Mouse (Mus musculus): ENCODE data around the gene Mb. TPM values are rescaled to one million over a fixed set of nuclear protein-coding genes. Genes with fewer than 3 reads are reported as not detected.

The Mb gene
- polyA plus RNA-seq, 1 experiment from 2014 or later, result 0.39 TPM

GRCm38 (mm10) chr15:77003868-77004215 is 46.6 kb downstream of the Mb start:
- no peaks in the 10 kb centered on the region for H3K36me3 ChIP-seq (ENCODE audit: control insufficient read depth, insufficient read depth, low read length)
- WGBS, result 17% methylated on average over 3 of the region's 3 CpGs
- no peak overlapping the region for H3K27ac ChIP-seq (ENCODE audit: low read length)
- H3K4me1 ChIP-seq (ENCODE audit: control insufficient read depth, insufficient read depth, low read length), result no peaks in the 10 kb centered on the region
- no peak overlapping the region for H3K4me3 ChIP-seq (ENCODE audit: low read depth, low read length)
- no peaks in the 10 kb centered on the region for H3K9me3 ChIP-seq (ENCODE audit: control insufficient read depth, low read depth, low read length)
- ATAC-seq (ENCODE audit: insufficient number of reproducible peaks, insufficient read depth, low FRiP score, low read depth), result peak; percentile 56; the same call in 1 of the 2 replicates
- no peak overlapping the region for H3K4me2 ChIP-seq (replicated peaks; ENCODE audit: low read depth, low read length)
- H3K27me3 ChIP-seq (ENCODE audit: control insufficient read depth, insufficient read depth, low read length), result no peaks in the 10 kb centered on the region
- H3K9ac ChIP-seq (replicated peaks; ENCODE audit: low read depth, low read length), result no peak overlapping the region

GRCm38 (mm10) chr15:77003173-77003867 is 47.1 kb downstream of the Mb start:
- no peak for ATAC-seq (ENCODE audit: insufficient number of reproducible peaks, insufficient read depth, low FRiP score, low read depth)
- no peaks in the 10 kb centered on the region for H3K27me3 ChIP-seq (ENCODE audit: control insufficient read depth, insufficient read depth, low read length)
- no peaks in the 10 kb centered on the region for H3K36me3 ChIP-seq (ENCODE audit: control insufficient read depth, insufficient read depth, low read length)
- H3K4me3 ChIP-seq (ENCODE audit: low read depth, low read length), result no peak overlapping the region
- H3K4me1 ChIP-seq (ENCODE audit: control insufficient read depth, insufficient read depth, low read length), result no peaks in the 10 kb centered on the region
- whole genome bisulfite sequencing, result 96% methylated on average over 3 of the region's 3 CpGs
- H3K9me3 ChIP-seq (ENCODE audit: control insufficient read depth, low read depth, low read length), result no peaks in the 10 kb centered on the region
- H3K27ac ChIP-seq (ENCODE audit: low read length), result no peak overlapping the region
- no peak overlapping the region for H3K4me2 ChIP-seq (replicated peaks; ENCODE audit: low read depth, low read length)
- H3K9ac ChIP-seq (replicated peaks; ENCODE audit: low read depth, low read length), result no peak overlapping the region

GRCm38 (mm10) chr15:76998878-76999588 is 51.4 kb downstream of the Mb start:
- Histone ChIP-seq H3K27ac (ENCODE audit: low read length) (no peak overlapping the region), H3K4me1 (ENCODE audit: control insufficient read depth, insufficient read depth, low read length) (no peaks in the 10 kb centered on the region), H3K9ac (replicated peaks; ENCODE audit: low read depth, low read length) (no peak overlapping the region), H3K27me3 (ENCODE audit: control insufficient read depth, insufficient read depth, low read length) (no peaks in the 10 kb centered on the region), H3K9me3 (ENCODE audit: control insufficient read depth, low read depth, low read length) (no peaks in the 10 kb centered on the region), H3K4me2 (replicated peaks; ENCODE audit: low read depth, low read length) (no peak overlapping the region), H3K4me3 (ENCODE audit: low read depth, low read length) (no peak overlapping the region), H3K36me3 (ENCODE audit: control insufficient read depth, insufficient read depth, low read length) (no peaks in the 10 kb centered on the region)
- ATAC-seq (ENCODE audit: insufficient number of reproducible peaks, insufficient read depth, low FRiP score, low read depth), result no peak
- 55% methylated on average over 21 of the region's 21 CpGs for WGBS

- Histone ChIP-seq H3K27ac (ENCODE audit: low read length) (no peak overlapping the region), H3K9me3 (ENCODE audit: control insufficient read depth, low read depth, low read length) (no peaks in the 10 kb centered on the region), H3K4me2 (replicated peaks; ENCODE audit: low read depth, low read length) (no peak overlapping the region), H3K27me3 (ENCODE audit: control insufficient read depth, insufficient read depth, low read length) (no peaks in the 10 kb centered on the region), H3K4me1 (ENCODE audit: control insufficient read depth, insufficient read depth, low read length) (no peaks in the 10 kb centered on the region), H3K36me3 (ENCODE audit: control insufficient read depth, insufficient read depth, low read length) (no peaks in the 10 kb centered on the region), H3K4me3 (ENCODE audit: low read depth, low read length) (no peak overlapping the region), H3K9ac (replicated peaks; ENCODE audit: low read depth, low read length) (no peak overlapping the region)
- no peak for ATAC-seq (ENCODE audit: insufficient number of reproducible peaks, insufficient read depth, low FRiP score, low read depth)
- WGBS, result 69% methylated on average over 2 of the region's 2 CpGs
Observed at GRCm38 (mm10) chr15:76998048-76998447, 52.4 kb downstream of the Mb start.

GRCm38 (mm10) chr15:76994413-76994812 is 56.1 kb downstream of the Mb start:
- H3K36me3 ChIP-seq (ENCODE audit: control insufficient read depth, insufficient read depth, low read length), result no peaks in the 10 kb centered on the region
- H3K27me3 ChIP-seq (ENCODE audit: control insufficient read depth, insufficient read depth, low read length), result no peaks in the 10 kb centered on the region
- WGBS, result 72% methylated on average over 3 of the region's 3 CpGs
- H3K27ac ChIP-seq (ENCODE audit: low read length), result 0 out of 2 replicates have a peak overlapping the region, but pooled peaks have one; percentile 6
- no peak for ATAC-seq (ENCODE audit: insufficient number of reproducible peaks, insufficient read depth, low FRiP score, low read depth)
- no peaks in the 10 kb centered on the region for H3K4me1 ChIP-seq (ENCODE audit: control insufficient read depth, insufficient read depth, low read length)
- no peak overlapping the region for H3K4me2 ChIP-seq (replicated peaks; ENCODE audit: low read depth, low read length)
- H3K4me3 ChIP-seq (ENCODE audit: low read depth, low read length), result no peak overlapping the region
- no peak overlapping the region for H3K9ac ChIP-seq (replicated peaks; ENCODE audit: low read depth, low read length)
- no peaks in the 10 kb centered on the region for H3K9me3 ChIP-seq (ENCODE audit: control insufficient read depth, low read depth, low read length)

- Histone ChIP-seq H3K27me3 (ENCODE audit: control insufficient read depth, insufficient read depth, low read length) (no peaks in the 10 kb centered on the region), H3K9me3 (ENCODE audit: control insufficient read depth, low read depth, low read length) (no peaks in the 10 kb centered on the region), H3K4me2 (replicated peaks; ENCODE audit: low read depth, low read length) (peak overlapping the region; percentile 62), H3K4me1 (ENCODE audit: control insufficient read depth, insufficient read depth, low read length) (no peaks in the 10 kb centered on the region), H3K27ac (ENCODE audit: low read length) (no peak overlapping the region), H3K4me3 (ENCODE audit: low read depth, low read length) (peak overlapping the region; percentile 43), H3K9ac (replicated peaks; ENCODE audit: low read depth, low read length) (peak overlapping the region; percentile 22), H3K36me3 (ENCODE audit: control insufficient read depth, insufficient read depth, low read length) (no peaks in the 10 kb centered on the region)
- 10% methylated on average over 21 of the region's 21 CpGs for WGBS
- ATAC-seq (ENCODE audit: insufficient number of reproducible peaks, insufficient read depth, low FRiP score, low read depth), result 0 out of 2 replicates have a peak, but pooled peaks have one; percentile 56
Observed at GRCm38 (mm10) chr15:76987542-76988094, 62.9 kb downstream of the Mb start.

GRCm38 (mm10) chr15:76987137-76987536 is 63.3 kb downstream of the Mb start:
- no peaks in the 10 kb centered on the region for H3K27me3 ChIP-seq (ENCODE audit: control insufficient read depth, insufficient read depth, low read length)
- no peaks in the 10 kb centered on the region for H3K4me1 ChIP-seq (ENCODE audit: control insufficient read depth, insufficient read depth, low read length)
- no peaks in the 10 kb centered on the region for H3K36me3 ChIP-seq (ENCODE audit: control insufficient read depth, insufficient read depth, low read length)
- 0 out of 2 replicates have a peak, but pooled peaks have one; percentile 10 for ATAC-seq (ENCODE audit: insufficient number of reproducible peaks, insufficient read depth, low FRiP score, low read depth)
- H3K9ac ChIP-seq (replicated peaks; ENCODE audit: low read depth, low read length), result peak overlapping the region; percentile 22
- no peak overlapping the region for H3K27ac ChIP-seq (ENCODE audit: low read length)
- peak overlapping the region; percentile 62 for H3K4me2 ChIP-seq (replicated peaks; ENCODE audit: low read depth, low read length)
- no peaks in the 10 kb centered on the region for H3K9me3 ChIP-seq (ENCODE audit: control insufficient read depth, low read depth, low read length)
- 12% methylated on average over 11 of the region's 11 CpGs for WGBS
- H3K4me3 ChIP-seq (ENCODE audit: low read depth, low read length), result peak overlapping the region; percentile 43

GRCm38 (mm10) chr15:76982745-76983144 is 67.7 kb downstream of the Mb start:
- no peak overlapping the region for H3K27ac ChIP-seq (ENCODE audit: low read length)
- no peaks in the 10 kb centered on the region for H3K36me3 ChIP-seq (ENCODE audit: control insufficient read depth, insufficient read depth, low read length)
- no peak overlapping the region for H3K9ac ChIP-seq (replicated peaks; ENCODE audit: low read depth, low read length)
- H3K4me1 ChIP-seq (ENCODE audit: control insufficient read depth, insufficient read depth, low read length), result no peaks in the 10 kb centered on the region
- 50% methylated on average over 3 of the region's 3 CpGs for WGBS
- ATAC-seq (ENCODE audit: insufficient number of reproducible peaks, insufficient read depth, low FRiP score, low read depth), result no peak
- H3K4me3 ChIP-seq (ENCODE audit: low read depth, low read length), result no peak overlapping the region
- no peak overlapping the region for H3K4me2 ChIP-seq (replicated peaks; ENCODE audit: low read depth, low read length)
- no peaks in the 10 kb centered on the region for H3K27me3 ChIP-seq (ENCODE audit: control insufficient read depth, insufficient read depth, low read length)
- no peaks in the 10 kb centered on the region for H3K9me3 ChIP-seq (ENCODE audit: control insufficient read depth, low read depth, low read length)

All from stomach, embryonic 14.5 days (tissue).